Mouse (Mus musculus): ENCODE results near the gene Ndrg3.

GRCm38 (mm10) chr2:156924210-156924898 is 67.5 kb downstream of the Ndrg3 start:
- TF ChIP-seq CTCF (conservative IDR thresholded peaks at IDR 0.05; ENCODE audit: insufficient read depth, insufficient read length, low read depth, low read length) (no peak), POLR2A (IDR thresholded peaks at IDR 0.05; ENCODE audit: low read depth, low read length) (no peak)

Data from kidney, adult 2 months (tissue).